ENCODE assay signal across 28 mouse cellular contexts in genomic region chr14:116697675-116698074, GRCm38 (mm10).
"Had no signal": no experiment of that assay in that cellular context is flagged by ENCODE, and none has a peak within 500 bp of the region (broad histone marks: within the 10 kb centered on the region; RNA-seq: fewer than 3 reads in every experiment).

No protein-coding gene starts in this region.

- H3K4me1 ChIP-seq: heart, embryonic 13.5 days; heart, embryonic 15.5 days; hindbrain, embryonic 13.5 days; hindbrain, embryonic 15.5 days; intestine, embryonic 15.5 days; limb, embryonic 10.5 days; limb, embryonic 12.5 days; liver, embryonic 13.5 days; liver, embryonic 15.5 days had no signal

- H3K4me2 ChIP-seq: heart, embryonic 11.5 days; heart, embryonic 13.5 days; heart, embryonic 15.5 days; hindbrain, embryonic 13.5 days; hindbrain, embryonic 15.5 days; intestine, embryonic 15.5 days; limb, embryonic 12.5 days; liver, embryonic 11.5 days; liver, embryonic 13.5 days; liver, embryonic 15.5 days had no signal

- DNase-seq: gastrocnemius, postnatal 14 days; gastrocnemius, postnatal 36 days; heart, adult 11 months; heart, adult 2 months; heart, postnatal 14 days; heart, postnatal 36 days; kidney, adult 18-20 months; kidney, adult 8-10 months; kidney, postnatal 10 days; kidney, postnatal 25 days; kidney, postnatal 4 days; liver; liver, embryonic 13.5 days; liver, postnatal 0 days had no signal

- H3K9ac ChIP-seq: heart, embryonic 13.5 days; heart, embryonic 15.5 days; hindbrain, embryonic 13.5 days; hindbrain, embryonic 15.5 days; intestine, embryonic 15.5 days; limb, embryonic 12.5 days; liver, embryonic 13.5 days; liver, embryonic 15.5 days; liver, postnatal 0 days had no signal

- H3K27ac ChIP-seq: heart, adult 2 months; heart, embryonic 13.5 days; heart, embryonic 15.5 days; hindbrain, embryonic 13.5 days; hindbrain, embryonic 15.5 days; hindbrain, postnatal 0 days; intestine, embryonic 15.5 days; layer of hippocampus, adult 2 months; left cerebral cortex, adult 2 months; limb, embryonic 10.5 days; limb, embryonic 12.5 days; liver, embryonic 13.5 days; liver, embryonic 15.5 days had no signal

- H3K4me3 ChIP-seq: heart, adult 2 months; heart, embryonic 13.5 days; heart, embryonic 15.5 days; hindbrain, embryonic 13.5 days; hindbrain, embryonic 15.5 days; intestine, embryonic 15.5 days; layer of hippocampus, adult 2 months; left cerebral cortex, adult 2 months; limb, embryonic 10.5 days; limb, embryonic 12.5 days; liver, embryonic 13.5 days; liver, embryonic 15.5 days had no signal

- H3K9me3 ChIP-seq: heart, embryonic 13.5 days; heart, embryonic 15.5 days; hindbrain, embryonic 13.5 days; hindbrain, embryonic 15.5 days; intestine, embryonic 15.5 days; limb, embryonic 10.5 days; limb, embryonic 12.5 days; liver, embryonic 13.5 days; liver, embryonic 15.5 days had no signal

- ATAC-seq: hindbrain, postnatal 0 days; intestine, embryonic 15.5 days; intestine, postnatal 0 days; liver, postnatal 0 days had no signal

- H3K27me3 ChIP-seq: heart, embryonic 13.5 days; heart, embryonic 15.5 days; hindbrain, embryonic 13.5 days; hindbrain, embryonic 15.5 days; intestine, embryonic 15.5 days; limb, embryonic 12.5 days; liver, embryonic 13.5 days; liver, embryonic 15.5 days had no signal

- H3K36me3 ChIP-seq: heart, embryonic 13.5 days; heart, embryonic 15.5 days; hindbrain, embryonic 13.5 days; hindbrain, embryonic 15.5 days; intestine, embryonic 15.5 days; limb, embryonic 10.5 days; limb, embryonic 12.5 days; liver, embryonic 13.5 days; liver, embryonic 15.5 days had no signal
